Mouse (Mus musculus) C2C12 (cell line): ENCODE measurements around the gene Hdac11. TPM values are rescaled to one million over a fixed set of nuclear protein-coding genes. Genes with fewer than 3 reads are reported as not detected.

Source experiments
- H3K27me3 ChIP-seq: one replicate; pipeline ENCODE4 v1.6.1; 2011; ENCODE audit not compliant: control insufficient read depth, insufficient read depth, insufficient read length
- H3K36me3 ChIP-seq: one replicate; pipeline ENCODE4 v1.6.1; 2011; ENCODE audit not compliant: control insufficient read depth, insufficient read depth
- H3K4me3 ChIP-seq: one replicate; pipeline ENCODE4 v1.5.1; 2011; ENCODE audit warnings: mild to moderate bottlenecking, control low read depth; ENCODE audit not compliant: poor library complexity, insufficient read depth, severe bottlenecking
- H3K79me2 ChIP-seq: one replicate; pipeline ENCODE4 v1.6.1; 2011; ENCODE audit not compliant: control insufficient read depth, insufficient read depth
- H3K79me3 ChIP-seq: one replicate; pipeline ENCODE4 v1.6.1; 2011; ENCODE audit warnings: low read depth, control low read depth
- H3ac ChIP-seq: one replicate; pipeline ENCODE3; 2011; ENCODE audit warnings: low read depth; ENCODE audit not compliant: control insufficient read depth, insufficient read length
- CEBPB ChIP-seq: IDR thresholded peaks from one replicate; pipeline ENCODE4 v1.6.1; 2011; ENCODE audit warnings: low read depth, mild to moderate bottlenecking, control low read depth, moderate library complexity
- CTCF ChIP-seq: IDR thresholded peaks from one replicate; pipeline ENCODE4 v1.5.1; 2011; ENCODE audit not compliant: control insufficient read depth, insufficient read depth, insufficient read length
- FOSL1 ChIP-seq: IDR thresholded peaks from one replicate; pipeline ENCODE4 v1.8.0; 2011; ENCODE audit warnings: mild to moderate bottlenecking, low read length; ENCODE audit not compliant: poor library complexity, insufficient read depth, severe bottlenecking
- MAX ChIP-seq: IDR thresholded peaks from one replicate; pipeline ENCODE4 v1.6.1; 2011; ENCODE audit warnings: mild to moderate bottlenecking, control low read depth
- MYOD1 ChIP-seq: IDR thresholded peaks from one replicate; pipeline ENCODE4 v1.6.1; 2011; ENCODE audit warnings: low read depth; ENCODE audit not compliant: control insufficient read depth, insufficient read length
- MYOG ChIP-seq: IDR thresholded peaks from one replicate; pipeline ENCODE4 v1.6.1; 2011; ENCODE audit not compliant: control insufficient read depth, insufficient read length; ENCODE audit errors: extremely low read depth
- USF1 ChIP-seq: IDR thresholded peaks from one replicate; pipeline ENCODE4 v1.6.1; 2011; ENCODE audit warnings: low read depth, mild to moderate bottlenecking, control low read depth, moderate library complexity
- polyA plus RNA-seq: library from polyadenylated mRNA; unstranded; fragments of >200 nt; fragmentation: generic; extraction: Trizol; gene quantifications from one replicate; pipeline ENCODE4 v1.2.1, GENCODE M21; 2012; ENCODE audit warnings: missing spikeins

The Hdac11 gene
- polyA plus RNA-seq, 1 experiment, result 1.1 TPM

- peaks cover 6% of the 10 kb centered on the region for H3K27me3 ChIP-seq
- H3K4me3 ChIP-seq, result no peak overlapping the region
- TF ChIP-seq MYOD1 (no peak), MAX (no peak), CEBPB (no peak), USF1 (no peak), CTCF (no peak), FOSL1 (no peak), MYOG (no peak)
- no peak overlapping the region for H3ac ChIP-seq
- H3K79me3 ChIP-seq, result no peaks in the 10 kb centered on the region
- no peaks in the 10 kb centered on the region for H3K36me3 ChIP-seq
- no peaks in the 10 kb centered on the region for H3K79me2 ChIP-seq
These were observed 1.2 kb upstream of the Hdac11 start for GRCm38 (mm10) chr6:91155286-91155685.

GRCm38 (mm10) chr6:91156062-91156461 lies 403 bp upstream of the Hdac11 start:
- Histone ChIP-seq H3ac (no peak overlapping the region), H3K4me3 (no peak overlapping the region), H3K36me3 (no peaks in the 10 kb centered on the region), H3K27me3 (peaks cover 6% of the 10 kb centered on the region), H3K79me3 (no peaks in the 10 kb centered on the region), H3K79me2 (no peaks in the 10 kb centered on the region)
- TF ChIP-seq CTCF (no peak), CEBPB (no peak), MYOD1 (no peak), MAX (no peak), FOSL1 (no peak), USF1 (no peak), MYOG (no peak)

- no peaks in the 10 kb centered on the region for H3K36me3 ChIP-seq
- H3ac ChIP-seq, result no peak overlapping the region
- H3K79me2 ChIP-seq, result no peaks in the 10 kb centered on the region
- no peak for TF ChIP-seq MYOG
- H3K79me3 ChIP-seq, result no peaks in the 10 kb centered on the region
- peaks cover 6% of the 10 kb centered on the region for H3K27me3 ChIP-seq
- H3K4me3 ChIP-seq, result peak overlapping the region; percentile 14
These were observed 739 bp downstream of the Hdac11 start for GRCm38 (mm10) chr6:91157237-91157570.

GRCm38 (mm10) chr6:91159047-91159446 lies 2.6 kb downstream of the Hdac11 start:
- Histone ChIP-seq H3K79me3 (no peaks in the 10 kb centered on the region), H3K4me3 (no peak overlapping the region), H3K27me3 (no peaks in the 10 kb centered on the region), H3ac (no peak overlapping the region), H3K36me3 (no peaks in the 10 kb centered on the region), H3K79me2 (no peaks in the 10 kb centered on the region)
- TF ChIP-seq USF1 (no peak), CEBPB (no peak), MYOG (no peak), CTCF (no peak), MAX (no peak), FOSL1 (no peak), MYOD1 (no peak)

- H3K4me3 ChIP-seq, result no peak overlapping the region
- no peaks in the 10 kb centered on the region for H3K79me3 ChIP-seq
- TF ChIP-seq CEBPB, result no peak
- TF ChIP-seq MYOG, result no peak
- TF ChIP-seq USF1, result no peak
- no peak for TF ChIP-seq FOSL1
- TF ChIP-seq MAX, result no peak
- TF ChIP-seq MYOD1, result no peak
- no peak for TF ChIP-seq CTCF
- no peaks in the 10 kb centered on the region for H3K79me2 ChIP-seq
- no peaks in the 10 kb centered on the region for H3K27me3 ChIP-seq
- no peak overlapping the region for H3ac ChIP-seq
- no peaks in the 10 kb centered on the region for H3K36me3 ChIP-seq
These were observed 3.9 kb downstream of the Hdac11 start for GRCm38 (mm10) chr6:91160399-91160798.

- H3K36me3 ChIP-seq, result no peaks in the 10 kb centered on the region
These were observed 4.5 kb downstream of the Hdac11 start for GRCm38 (mm10) chr6:91160976-91161375.

More at GRCm38 (mm10) chr6:91160976-91161375, 4.5 kb downstream of the Hdac11 start:
- Histone ChIP-seq H3K4me3 (no peak overlapping the region), H3K79me2 (no peaks in the 10 kb centered on the region), H3K27me3 (no peaks in the 10 kb centered on the region), H3ac (no peak overlapping the region), H3K79me3 (no peaks in the 10 kb centered on the region)
- TF ChIP-seq USF1, result no peak
- no peak for TF ChIP-seq MAX
- no peak for TF ChIP-seq MYOD1
- TF ChIP-seq MYOG, result no peak
- TF ChIP-seq CTCF, result no peak
- TF ChIP-seq FOSL1, result no peak
- no peak for TF ChIP-seq CEBPB
